Mouse (Mus musculus) stomach, embryonic 15.5 days (tissue): ENCODE measurements around the gene Dlgap5. TPM values are rescaled to one million over a fixed set of nuclear protein-coding genes. Genes with fewer than 3 reads are reported as not detected.
"Not testable (repeated sequence)": the region's sequence is repeated elsewhere in the genome, so short reads cannot be mapped to it uniquely, and the experiment has no call there.

ENCODE experiments used
- ATAC-seq: fragments of 200-750 bp; cut with Nextera tagmentation; 2 replicates; pipeline ENCODE4 v1.8.0; 2017; ENCODE audit warnings: low read depth, moderate number of reproducible peaks, moderate TSS enrichment; ENCODE audit not compliant: insufficient read depth, low FRiP score
- H3K27ac ChIP-seq: fragments of 300-500 bp; sonication (generic); 2 replicates; pipeline ENCODE4 v1.5.1; 2015; ENCODE audit warnings: mild to moderate bottlenecking, inconsistent platforms
- H3K27me3 ChIP-seq: fragments of 300-500 bp; sonication (generic); replicated peaks from 2 replicates; pipeline ENCODE4 v1.6.1; 2015; ENCODE audit warnings: inconsistent platforms
- H3K36me3 ChIP-seq: fragments of 300-500 bp; sonication (generic); 2 replicates; pipeline ENCODE4 v1.6.1; 2015; ENCODE audit warnings: inconsistent platforms
- H3K4me1 ChIP-seq: fragments of 300-500 bp; sonication (generic); 2 replicates; pipeline ENCODE4 v1.6.1; 2015; ENCODE audit warnings: inconsistent platforms
- H3K4me2 ChIP-seq: fragments of 300-500 bp; sonication (generic); 2 replicates; pipeline ENCODE4 v1.6.1; 2015; ENCODE audit warnings: mild to moderate bottlenecking, inconsistent platforms
- H3K4me3 ChIP-seq: fragments of 300-500 bp; sonication (generic); replicated peaks from 2 replicates; pipeline ENCODE4 v1.5.1; 2015; ENCODE audit warnings: inconsistent platforms
- H3K9ac ChIP-seq: fragments of 300-500 bp; sonication (generic); 2 replicates; pipeline ENCODE4 v1.6.1; 2015; ENCODE audit warnings: inconsistent platforms
- H3K9me3 ChIP-seq: fragments of 300-500 bp; sonication (generic); 2 replicates; pipeline ENCODE4 v1.6.1; 2016; ENCODE audit warnings: inconsistent platforms
- WGBS: fragments of 180-500 bp; shearing (Covaris S2); methylation state at CpG from one replicate; pipeline ENCODE4 v1.1.7; 2015; 5-methylcytosine and 5-hydroxymethylcytosine counted together
- polyA plus RNA-seq: library from polyadenylated mRNA; unstranded; fragments of >200 nt; fragmentation: Nextera tagmentation; extraction: Ambion mirVana; gene quantifications from 2 replicates; pipeline ENCODE4 v1.2.1, GENCODE M21; 2015

The Dlgap5 gene
- 37.2 and 40.6 TPM in 2 replicates for polyA plus RNA-seq

DNA sequence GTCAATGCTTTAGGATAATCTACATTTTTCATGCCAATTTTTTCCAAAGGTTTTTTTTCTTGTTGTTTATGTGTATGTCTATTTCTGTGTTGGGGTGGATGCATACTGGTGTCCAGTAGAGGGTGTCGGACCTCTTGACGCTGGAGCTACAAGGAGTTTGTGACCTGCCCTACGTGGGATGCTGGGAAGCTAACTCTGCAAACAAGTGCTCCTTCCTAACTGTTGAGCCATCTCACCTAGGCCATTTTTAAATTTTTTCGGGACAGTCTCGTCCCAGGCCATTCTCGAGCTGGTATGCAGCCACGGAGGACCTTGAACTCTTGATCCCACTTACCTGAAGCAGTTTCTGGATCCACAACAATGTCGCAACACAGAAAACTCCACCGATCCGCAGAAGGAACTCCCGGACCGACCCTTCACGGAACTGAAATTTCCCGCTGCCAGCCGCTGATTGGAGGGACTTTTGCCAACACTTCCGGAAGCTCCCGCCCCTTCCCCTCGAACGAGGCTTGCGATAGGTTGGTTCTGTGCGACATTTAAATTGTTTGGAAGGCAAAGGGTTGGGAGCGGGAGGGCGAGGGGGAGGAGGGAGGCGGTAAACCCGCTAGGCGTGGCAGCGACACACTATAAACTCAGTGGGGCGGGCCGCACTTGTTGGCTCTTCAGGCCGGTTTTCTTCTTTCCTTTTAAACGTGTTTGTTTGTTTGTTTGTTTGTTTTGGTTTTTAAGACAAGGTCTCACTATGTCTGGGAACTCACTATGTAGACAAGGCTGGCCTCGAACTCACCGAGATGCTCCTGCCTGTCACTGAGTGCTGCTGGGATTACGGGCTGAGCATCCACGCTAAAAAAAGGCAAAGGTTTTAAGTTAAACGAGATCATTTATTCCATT is at the start of gene Dlgap5:
Gene Dlgap5 (minus strand): TSS at position 633 of the 891 bp plus-strand sequence.
- WGBS = 1% methylated on average over 36 of the region's 36 CpGs
- peaks cover 8% of the 10 kb centered on the region for H3K4me1 ChIP-seq
- no peaks in the 10 kb centered on the region for H3K9me3 ChIP-seq
- H3K9ac ChIP-seq = peak within 1 kb of the TSS; percentile 44; the same call in 1 of the 2 replicates
- H3K27me3 ChIP-seq = no peaks in the 10 kb centered on the region
- peak within 1 kb of the TSS; percentile 61 for H3K4me3 ChIP-seq
- peak; percentile 97 for ATAC-seq
- H3K4me2 ChIP-seq = peak within 1 kb of the TSS; percentile 59
- H3K27ac ChIP-seq = peak within 1 kb of the TSS; percentile 63
- peaks cover 20% of the 10 kb centered on the region for H3K36me3 ChIP-seq

DNA sequence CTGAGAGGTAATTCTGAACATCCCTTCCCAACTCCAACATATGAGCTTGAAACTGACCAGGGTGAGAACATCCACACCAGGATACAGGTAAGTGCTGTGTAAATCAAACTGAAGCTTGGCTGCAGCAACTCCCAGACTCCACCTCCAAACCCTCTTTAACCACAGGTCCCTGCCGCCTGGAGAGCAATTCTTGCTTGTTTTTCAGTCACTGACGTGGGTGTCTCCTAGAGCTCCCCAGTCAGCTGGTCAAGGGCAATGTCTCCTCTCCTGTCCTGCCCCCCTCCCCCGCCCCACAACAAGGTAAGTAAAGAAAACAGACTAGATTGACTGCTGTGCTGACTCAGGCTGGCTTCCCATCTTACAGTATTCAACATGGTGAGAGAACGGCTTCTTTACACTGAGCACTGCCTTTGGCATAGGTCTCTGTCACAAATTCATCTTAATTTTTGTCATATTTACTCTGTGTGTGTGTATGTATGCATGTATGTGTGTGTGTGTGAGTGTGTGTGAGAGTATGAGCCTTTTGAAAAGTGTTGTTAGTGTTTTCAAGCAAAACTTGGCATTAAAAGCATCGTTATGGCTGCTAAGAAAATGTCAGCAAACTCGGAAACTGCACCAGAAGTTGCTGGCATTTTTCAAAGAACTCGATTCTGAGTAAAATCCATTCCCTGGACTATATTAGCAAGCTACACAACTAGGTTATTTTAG is 47.4 kb upstream of the Dlgap5 start:
- no peaks in the 10 kb centered on the region for H3K27me3 ChIP-seq
- no peaks in the 10 kb centered on the region for H3K9me3 ChIP-seq
- no peak overlapping the region for H3K4me3 ChIP-seq
- no peak overlapping the region for H3K27ac ChIP-seq
- no peaks in the 10 kb centered on the region for H3K36me3 ChIP-seq
- ATAC-seq = no peak
- 49% methylated on average over 7 of the region's 7 CpGs for WGBS
- no peak overlapping the region for H3K9ac ChIP-seq
- H3K4me1 ChIP-seq = no peaks in the 10 kb centered on the region
- no peak overlapping the region for H3K4me2 ChIP-seq

DNA sequence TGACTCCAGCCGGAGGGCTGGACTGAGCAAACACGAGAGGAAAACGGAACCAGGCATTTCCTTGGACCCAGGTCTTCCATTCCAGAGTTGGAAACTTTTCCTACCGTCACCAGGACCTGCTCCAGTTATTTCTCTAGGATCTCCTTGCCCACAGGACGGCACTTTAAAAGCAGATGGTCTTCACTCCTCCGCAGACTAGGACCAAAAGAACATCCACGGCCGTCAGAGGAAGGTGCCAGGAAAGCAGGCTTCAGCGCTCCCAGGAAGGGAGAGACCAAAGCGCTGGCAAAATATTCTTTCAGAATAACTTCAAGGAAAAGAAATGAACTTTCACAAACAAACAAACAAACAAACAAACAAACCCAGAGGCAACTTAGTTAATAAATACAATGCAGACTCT is 46.2 kb upstream of the Dlgap5 start:
- Histone ChIP-seq H3K4me3 (no peak overlapping the region), H3K9me3 (no peaks in the 10 kb centered on the region), H3K27me3 (no peaks in the 10 kb centered on the region), H3K36me3 (no peaks in the 10 kb centered on the region), H3K4me1 (no peaks in the 10 kb centered on the region), H3K4me2 (no peak overlapping the region), H3K27ac (no peak overlapping the region), H3K9ac (no peak overlapping the region)
- no peak for ATAC-seq
- WGBS = 76% methylated on average over 10 of the region's 10 CpGs

DNA sequence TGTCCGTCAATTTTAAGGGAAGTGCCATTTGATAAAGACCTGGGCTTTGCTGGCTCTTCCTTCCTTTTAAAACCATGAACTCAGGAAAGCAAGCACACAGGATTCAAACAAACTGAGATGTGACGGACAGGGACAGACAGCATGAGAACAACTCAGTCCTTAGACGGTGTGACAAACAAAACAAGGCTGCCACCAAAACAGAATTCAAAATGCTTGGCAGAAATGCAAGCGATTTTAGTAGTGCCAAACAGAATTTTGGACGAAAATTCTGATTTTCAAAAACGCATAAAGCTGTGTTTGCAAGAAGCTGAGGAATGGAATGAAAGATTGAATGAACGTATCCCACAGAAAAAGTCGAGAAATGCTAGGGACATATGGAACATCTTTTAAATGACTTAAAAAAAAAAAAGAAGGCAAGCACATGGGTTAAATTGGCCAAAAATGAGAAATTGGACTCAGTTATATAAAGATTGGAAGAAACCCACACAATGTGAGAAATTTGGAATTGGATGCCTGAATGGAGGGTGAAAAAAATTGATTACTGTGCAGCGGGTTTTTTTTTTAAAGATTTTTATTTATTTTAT is 44.8 kb upstream of the Dlgap5 start:
- H3K27me3 ChIP-seq = no peaks in the 10 kb centered on the region

DNA sequence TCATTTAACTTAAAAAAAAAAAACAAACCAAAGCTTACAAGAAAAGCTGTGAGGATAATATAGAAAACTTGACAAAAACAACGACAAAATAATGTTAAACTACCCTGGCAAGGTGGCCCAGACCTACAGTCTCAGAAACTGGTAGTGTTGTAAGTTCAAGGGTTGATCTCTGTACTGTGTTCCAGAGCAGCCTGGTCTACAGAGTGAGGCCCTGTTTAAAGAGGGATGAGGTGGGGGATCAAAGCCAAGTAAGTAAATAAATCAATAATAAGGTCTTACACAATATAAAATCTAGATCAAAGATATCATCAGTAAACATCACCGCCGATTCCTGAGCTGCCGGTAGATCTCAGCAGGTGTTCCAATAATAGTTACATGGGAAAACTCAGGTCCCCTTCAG is 44.2 kb upstream of the Dlgap5 start:
- no peak for ATAC-seq
- H3K4me3 ChIP-seq = no peak overlapping the region
- no peak overlapping the region for H3K9ac ChIP-seq
- H3K4me1 ChIP-seq = no peaks in the 10 kb centered on the region
- no peaks in the 10 kb centered on the region for H3K36me3 ChIP-seq
- no peaks in the 10 kb centered on the region for H3K9me3 ChIP-seq
- no peak overlapping the region for H3K27ac ChIP-seq
- H3K27me3 ChIP-seq = no peaks in the 10 kb centered on the region
- 57% methylated on average over 4 of the region's 4 CpGs for WGBS
- H3K4me2 ChIP-seq = no peak overlapping the region

More for the DNA sequence above, 44.8 kb upstream of the Dlgap5 start:
- H3K4me2 ChIP-seq = no peak overlapping the region
- no peak overlapping the region for H3K4me3 ChIP-seq
- H3K9ac ChIP-seq = no peak overlapping the region
- no peaks in the 10 kb centered on the region for H3K9me3 ChIP-seq
- 71% methylated on average over 9 of the region's 9 CpGs for WGBS
- no peak for ATAC-seq
- no peaks in the 10 kb centered on the region for H3K36me3 ChIP-seq
- H3K4me1 ChIP-seq = no peaks in the 10 kb centered on the region
- no peak overlapping the region for H3K27ac ChIP-seq

DNA sequence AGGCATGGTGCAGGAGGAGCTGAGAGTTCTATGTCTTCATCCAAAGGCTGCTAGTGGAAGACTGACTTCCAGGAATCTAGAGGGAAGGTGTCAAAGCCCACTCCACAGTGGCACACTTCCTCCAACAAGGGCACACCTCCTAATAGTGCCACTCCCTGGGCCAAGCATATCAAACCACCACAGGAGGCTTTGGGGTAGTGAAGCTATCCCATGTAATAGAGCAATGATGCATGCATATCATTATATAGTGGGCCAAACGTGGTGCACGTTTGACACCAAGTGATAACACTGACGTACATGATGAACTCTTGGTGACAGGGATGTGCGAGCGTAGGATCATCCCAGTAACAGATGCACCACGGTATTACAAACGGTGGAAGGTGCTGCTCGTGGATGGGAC is 43.8 kb upstream of the Dlgap5 start:
- no peak overlapping the region for H3K4me3 ChIP-seq
- 84% methylated on average over 8 of the region's 8 CpGs for WGBS
- H3K4me2 ChIP-seq = no peak overlapping the region
- ATAC-seq = no peak
- H3K9me3 ChIP-seq = no peaks in the 10 kb centered on the region
- H3K27ac ChIP-seq = no peak overlapping the region
- no peak overlapping the region for H3K9ac ChIP-seq
- H3K36me3 ChIP-seq = no peaks in the 10 kb centered on the region
- H3K27me3 ChIP-seq = no peaks in the 10 kb centered on the region
- no peaks in the 10 kb centered on the region for H3K4me1 ChIP-seq

DNA sequence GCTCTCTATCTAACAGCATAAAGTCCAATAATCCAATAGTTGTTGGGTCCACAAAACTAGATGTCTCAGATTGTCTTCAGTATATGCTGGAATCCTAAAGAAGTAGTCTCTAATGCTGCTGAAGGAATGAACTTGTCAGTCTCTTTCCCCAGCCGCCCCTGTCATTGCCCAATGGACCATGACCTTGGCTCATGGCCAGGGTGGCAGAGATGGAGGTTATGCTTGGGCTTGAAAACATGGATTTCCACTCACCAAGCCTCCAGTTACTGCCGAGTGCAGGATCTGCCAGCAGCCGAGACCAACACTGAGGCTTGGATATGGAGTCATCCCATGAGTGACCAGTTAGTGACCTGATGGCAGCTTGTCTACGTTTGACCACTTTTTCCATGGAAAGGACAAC is 41.3 kb upstream of the Dlgap5 start:
- H3K4me2 ChIP-seq = no peak overlapping the region
- H3K27me3 ChIP-seq = no peaks in the 10 kb centered on the region
- no peaks in the 10 kb centered on the region for H3K9me3 ChIP-seq
- H3K27ac ChIP-seq = no peak overlapping the region
- H3K36me3 ChIP-seq = no peaks in the 10 kb centered on the region
- no peak for ATAC-seq
- H3K4me3 ChIP-seq = no peak overlapping the region
- no peak overlapping the region for H3K9ac ChIP-seq
- no peaks in the 10 kb centered on the region for H3K4me1 ChIP-seq
- 85% methylated on average over 4 of the region's 4 CpGs for WGBS

DNA sequence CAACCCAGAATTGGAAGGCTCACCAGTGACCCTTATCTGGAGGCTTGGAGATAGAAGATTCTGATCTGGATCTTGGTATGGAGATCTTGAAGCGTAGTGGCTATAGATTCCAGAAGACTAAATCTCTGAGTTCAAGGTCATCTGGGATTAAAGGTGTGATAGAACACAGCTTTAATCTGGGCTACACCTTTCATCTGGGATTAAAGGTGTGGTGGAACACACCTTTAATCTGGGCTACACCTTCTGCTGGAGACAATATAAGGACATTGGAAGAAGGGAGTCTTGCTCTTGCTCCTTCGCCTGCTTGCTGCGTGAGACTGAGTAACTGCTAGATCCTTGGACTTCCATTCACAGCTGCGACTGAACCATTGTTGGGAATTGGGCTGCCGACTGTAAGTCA is 31.9 kb upstream of the Dlgap5 start, which contains the start of gene Fbxo34:
Gene Fbxo34 (plus strand): TSS at position 301 of the 400 bp plus-strand sequence.
- H3K27ac ChIP-seq, H3K4me1 ChIP-seq, H3K9ac ChIP-seq, H3K4me2 ChIP-seq, H3K4me3 ChIP-seq, ATAC-seq, H3K9me3 ChIP-seq, H3K27me3 ChIP-seq, H3K36me3 ChIP-seq: not testable (repeated sequence)
- 88% methylated on average over 3 of the region's 5 CpGs for WGBS

DNA sequence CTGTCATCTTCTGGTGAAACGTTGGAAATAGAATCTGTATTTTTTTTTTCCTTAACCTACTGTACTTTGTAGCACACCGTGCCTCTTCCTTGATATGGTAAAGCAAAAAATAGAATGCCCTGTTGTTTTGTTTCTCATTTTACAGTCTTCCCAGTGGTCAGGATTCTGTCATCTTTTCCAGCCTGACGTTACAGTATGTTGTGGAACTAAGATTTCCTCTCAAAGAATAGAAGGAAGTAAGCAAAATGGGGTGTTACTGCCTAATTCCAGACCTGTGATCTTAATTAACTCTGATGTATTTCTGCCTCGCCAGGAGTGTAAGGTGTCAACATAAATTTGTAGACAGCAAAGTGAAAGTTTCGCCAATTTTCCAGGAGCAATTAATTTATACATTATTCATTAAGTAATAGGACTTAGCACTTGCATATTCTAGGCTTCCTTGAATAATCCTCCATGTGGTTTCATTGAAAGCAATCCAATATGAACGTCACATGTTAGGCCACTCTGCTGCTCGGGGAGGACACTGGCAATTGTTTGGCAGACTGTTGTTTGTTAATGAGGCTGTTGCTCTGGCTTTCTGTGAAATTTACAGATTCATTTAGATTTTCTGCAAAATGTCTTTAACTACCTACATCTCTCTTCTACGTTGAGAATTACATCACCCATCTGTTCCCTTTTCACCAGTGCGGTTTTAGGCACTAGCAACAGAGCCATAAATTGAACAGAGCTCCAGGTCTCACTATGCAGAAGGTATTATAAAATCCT is 27.3 kb upstream of the Dlgap5 start:
- Histone ChIP-seq H3K27me3 (no peaks in the 10 kb centered on the region), H3K9ac (no peak overlapping the region), H3K4me2 (no peak overlapping the region), H3K27ac (no peak overlapping the region), H3K4me1 (no peaks in the 10 kb centered on the region), H3K9me3 (no peaks in the 10 kb centered on the region), H3K36me3 (no peaks in the 10 kb centered on the region), H3K4me3 (no peak overlapping the region)
- ATAC-seq = no peak
- 69% methylated on average over 9 of the region's 9 CpGs for WGBS

DNA sequence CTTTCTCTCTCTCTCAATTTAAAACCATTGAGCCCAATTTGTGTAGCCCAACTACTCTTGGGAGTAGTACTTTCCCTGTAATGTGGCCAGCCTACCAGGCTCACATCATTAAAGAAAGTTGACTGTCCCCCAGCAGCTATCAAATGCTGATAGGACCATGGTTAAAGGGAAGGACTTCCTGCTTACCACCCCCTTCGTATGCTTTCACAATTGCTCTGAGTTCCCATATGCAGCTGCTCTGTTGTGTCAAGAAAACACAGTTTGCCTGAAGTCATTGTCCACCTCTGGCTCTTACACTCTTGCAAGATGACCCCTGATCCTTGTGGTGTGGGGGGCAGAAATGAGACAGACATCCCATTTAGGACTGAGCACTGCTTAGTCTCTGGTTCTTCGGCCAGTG is 26.7 kb upstream of the Dlgap5 start:
- H3K27ac ChIP-seq = no peak overlapping the region
- H3K36me3 ChIP-seq = no peaks in the 10 kb centered on the region
- H3K4me1 ChIP-seq = no peaks in the 10 kb centered on the region
- no peak for ATAC-seq
- H3K4me3 ChIP-seq = no peak overlapping the region
- no peaks in the 10 kb centered on the region for H3K27me3 ChIP-seq
- H3K9ac ChIP-seq = no peak overlapping the region
- WGBS = 64% methylated on average over 2 of the region's 2 CpGs
- H3K4me2 ChIP-seq = no peak overlapping the region
- H3K9me3 ChIP-seq = no peaks in the 10 kb centered on the region

DNA sequence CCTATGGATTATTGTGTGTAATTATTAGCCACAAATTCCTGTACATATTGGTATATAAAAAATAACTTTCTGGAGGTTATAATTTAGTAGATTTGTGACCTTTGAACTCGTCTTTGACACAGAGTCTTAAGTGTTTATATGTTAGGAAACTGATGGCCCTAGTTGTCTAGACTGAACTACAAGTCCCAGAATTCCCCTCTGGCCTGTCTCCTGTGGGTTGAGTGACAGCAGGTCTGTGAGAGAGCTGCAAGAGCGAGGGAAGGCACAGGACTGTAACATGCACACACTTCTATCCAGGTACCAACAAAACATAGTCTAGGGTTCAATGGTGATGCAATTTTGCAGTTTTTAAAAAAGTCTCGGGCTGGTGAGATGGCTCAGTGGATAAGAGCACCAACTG is 20.7 kb upstream of the Dlgap5 start:
- no peaks in the 10 kb centered on the region for H3K4me1 ChIP-seq
- ATAC-seq = no peak
- no peak overlapping the region for H3K9ac ChIP-seq
- H3K4me2 ChIP-seq = no peak overlapping the region
- H3K27ac ChIP-seq = no peak overlapping the region
- no peaks in the 10 kb centered on the region for H3K27me3 ChIP-seq
- no peaks in the 10 kb centered on the region for H3K9me3 ChIP-seq
- 72% methylated on average over 3 of the region's 3 CpGs for WGBS
- H3K4me3 ChIP-seq = no peak overlapping the region
- H3K36me3 ChIP-seq = no peaks in the 10 kb centered on the region
